9 mouse cellular contexts compared by ENCODE assay signal in the genomic region with DNA sequence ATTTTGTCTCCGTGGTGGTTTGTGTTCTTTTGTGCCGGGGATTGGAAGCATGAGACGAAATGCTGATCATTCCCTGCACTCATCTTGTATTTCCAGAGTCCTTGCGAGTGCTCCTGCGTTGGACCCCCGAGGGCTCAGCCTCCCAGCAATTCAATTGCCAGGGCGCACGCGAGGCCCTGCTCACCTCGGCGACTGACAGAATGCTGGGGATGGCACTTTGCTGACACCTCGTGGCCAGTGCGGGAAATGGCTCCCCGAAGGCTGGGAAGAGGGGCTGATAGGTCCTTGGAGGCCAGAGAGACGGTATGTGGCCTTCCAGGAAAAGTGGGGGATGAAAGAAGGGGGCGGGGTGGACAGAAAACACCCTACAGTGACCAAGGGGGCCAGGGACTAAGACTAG. TPM values are rescaled to one million over a fixed set of nuclear protein-coding genes. Genes with fewer than 3 reads are reported as not detected.
DNase-seq lines count a peak whose midpoint lies in the region; ATAC-seq and TF ChIP-seq lines count a peak whose summit lies in the region.
"Had no signal": no experiment of that assay in that cellular context is flagged by ENCODE, and none has a peak within 500 bp of the region (broad histone marks: within the 10 kb centered on the region; RNA-seq: fewer than 3 reads in every experiment).

No protein-coding gene starts in this region.

- peaks cover 16% of the 10 kb centered on the region for H3K4me1 ChIP-seq in cerebellum, adult 2 months (ENCODE audit: control insufficient read depth, insufficient read depth, low read length)
- H3K4me1 ChIP-seq in hindbrain, embryonic 12.5 days, result no peaks in the 10 kb centered on the region; the same call in 1 of the 2 replicates

- H3K4me2 ChIP-seq in hindbrain, embryonic 12.5 days (replicated peaks), result no peak overlapping the region
- H3K4me2 ChIP-seq: limb, embryonic 12.5 days had no signal

- peak; percentile 99 for TF ChIP-seq CTCF in cerebellum, adult 2 months (IDR thresholded peaks at IDR 0.05; ENCODE audit: borderline replicate concordance, insufficient read depth, low read depth, low read length)

- WGBS in cerebellum, adult 2 months, result 10% methylated on average over 16 of the region's 16 CpGs
- 6% methylated on average over 16 of the region's 16 CpGs for WGBS in hindbrain, embryonic 12.5 days

- peak; percentile 49 for DNase-seq in NIH3T3 (ENCODE audit: low read depth)
- DNase-seq in cerebellum, adult 2 months, result peak; percentile 79 to 91
- peak; percentile 34 to 89 for DNase-seq in frontal cortex, adult 2 months (ENCODE audit: extremely low spot score in 1 of 2, low spot score in 1 of 2)
- peak; percentile 71 for DNase-seq in layer of hippocampus, adult 9-11 months
- DNase-seq in lung, postnatal 4 days, result peak; percentile 80 to 86
- DNase-seq in right cerebral cortex, postnatal 10 days (ENCODE audit: low spot score in 2 of 2), result peak; percentile 83 to 90
- peak; percentile 66 to 77 for DNase-seq in urinary bladder, postnatal 36 days (ENCODE audit: low spot score in 2 of 2)

- peak; percentile 35; the same call in 1 of the 2 replicates for ATAC-seq in hindbrain, embryonic 12.5 days (ENCODE audit: low FRiP score)

- H3K36me3 ChIP-seq in hindbrain, embryonic 12.5 days, result no peaks in the 10 kb centered on the region
- H3K36me3 ChIP-seq: limb, embryonic 12.5 days had no signal

- H3K4me3 ChIP-seq in cerebellum, adult 2 months (replicated peaks; ENCODE audit: insufficient read depth, low read depth, low read length), result no peak overlapping the region
- no peak overlapping the region for H3K4me3 ChIP-seq in hindbrain, embryonic 12.5 days
- H3K4me3 ChIP-seq: limb, embryonic 12.5 days had no signal

- H3K27ac ChIP-seq in cerebellum, adult 2 months (ENCODE audit: insufficient read depth, low read length), result no peak overlapping the region
- no peak overlapping the region for H3K27ac ChIP-seq in hindbrain, embryonic 12.5 days
- H3K27ac ChIP-seq: limb, embryonic 12.5 days had no signal

- TF ChIP-seq POLR2A in cerebellum, adult 2 months (IDR thresholded peaks at IDR 0.05; ENCODE audit: borderline replicate concordance, insufficient read depth, low read length), result no peak

- no peaks in the 10 kb centered on the region for H3K27me3 ChIP-seq in cerebellum, adult 2 months (ENCODE audit: control insufficient read depth, insufficient read depth, low read length)
- H3K27me3 ChIP-seq in hindbrain, embryonic 12.5 days, result peaks cover 24% of the 10 kb centered on the region

- no peaks in the 10 kb centered on the region for H3K9me3 ChIP-seq in hindbrain, embryonic 12.5 days (replicated peaks)
- H3K9me3 ChIP-seq: limb, embryonic 12.5 days had no signal

- H3K9ac ChIP-seq in hindbrain, embryonic 12.5 days, result no peak overlapping the region
- H3K9ac ChIP-seq: limb, embryonic 12.5 days had no signal

RNA-seq across cellular contexts. Expression of gene Crybb2, which starts 15.6 kb away (rescaled TPM):
- polyA plus RNA-seq in cerebellum, adult 2 months (2012; rRNA removed), result not detected in 2 replicates
- not detected in 2 replicates for polyA plus RNA-seq in frontal cortex, adult 2 months (2012; rRNA removed)
- polyA plus RNA-seq in hindbrain, embryonic 12.5 days (2016; fragmentation: Nextera tagmentation; extraction: Ambion mirVana), result not detected in 2 replicates
- polyA plus RNA-seq: limb, embryonic 12.5 days had no signal

RNA-seq across cellular contexts. Expression of gene Crybb3, which starts 27.1 kb away (rescaled TPM):
- 1.7 and 3.2 TPM in 2 replicates for polyA plus RNA-seq in cerebellum, adult 2 months (2012; rRNA removed)
- 3.2 and 6.0 TPM in 2 replicates for polyA plus RNA-seq in frontal cortex, adult 2 months (2012; rRNA removed)
- 0.74 and 0.81 TPM in 2 replicates for polyA plus RNA-seq in hindbrain, embryonic 12.5 days (2016; fragmentation: Nextera tagmentation; extraction: Ambion mirVana)

RNA-seq across cellular contexts. Expression of gene Grk3, which starts 38.7 kb away (rescaled TPM):
- polyA plus RNA-seq in cerebellum, adult 2 months (2012; rRNA removed), result 58.0 and 66.0 TPM in 2 replicates
- polyA plus RNA-seq in frontal cortex, adult 2 months (2012; rRNA removed), result 55.7 and 62.3 TPM in 2 replicates
- polyA plus RNA-seq in hindbrain, embryonic 12.5 days (2016; fragmentation: Nextera tagmentation; extraction: Ambion mirVana), result 10.9 and 11.8 TPM in 2 replicates
